Mouse (Mus musculus) common myeloid progenitor, adult 5-6 weeks (primary cell): ENCODE results near the gene Dxo. TPM values are rescaled to one million over a fixed set of nuclear protein-coding genes. Genes with fewer than 3 reads are reported as not detected.
"Not testable (repeated sequence)": the region's sequence is repeated elsewhere in the genome, so short reads cannot be mapped to it uniquely, and the experiment has no call there.

Experiments used
- ATAC-seq: replicated peaks from 2 replicates; pipeline ENCODE4 v1.8.0; 2016; ENCODE audit warnings: low read depth, mild to moderate bottlenecking, moderate TSS enrichment, inconsistent platforms; ENCODE audit not compliant: poor library complexity, severe bottlenecking
- total RNA-seq: library from RNA; stranded (forward); fragments of 200-1000, 187-1606 nt; gene quantifications from 2 replicates; pipeline ENCODE4 v1.2.3, GENCODE M21; 2017

The Dxo gene
- total RNA-seq, 1 experiment from 2014 or later, result 27.9 TPM

- no peak for ATAC-seq
Observed at GRCm38 (mm10) chr17:34814818-34815370, 21.9 kb upstream of the Dxo start.

DNA sequence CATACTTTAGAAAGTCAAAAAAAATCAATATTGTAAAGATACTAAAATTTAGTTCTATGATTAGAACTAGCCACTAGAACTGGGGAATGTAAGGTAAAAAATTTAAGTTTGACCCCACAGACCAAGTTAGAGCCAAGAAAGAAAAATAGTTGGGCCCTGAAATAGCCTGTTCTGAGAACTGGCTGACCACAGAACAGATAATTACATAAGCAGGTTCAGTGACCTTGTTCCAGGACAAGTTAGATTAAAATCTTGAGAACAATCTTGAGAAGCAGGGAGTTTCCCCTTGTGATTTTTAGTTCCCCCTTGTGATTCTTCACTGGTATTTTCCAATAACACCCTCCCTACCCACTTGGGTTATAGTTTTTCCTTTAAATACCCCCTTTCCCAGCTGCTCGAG, 6.0 kb upstream of the Dxo start:
- not testable (repeated sequence) for ATAC-seq

- peak; percentile 63 for ATAC-seq
Observed at GRCm38 (mm10) chr17:34836155-34836855, 514 bp upstream of the Dxo start.

DNA sequence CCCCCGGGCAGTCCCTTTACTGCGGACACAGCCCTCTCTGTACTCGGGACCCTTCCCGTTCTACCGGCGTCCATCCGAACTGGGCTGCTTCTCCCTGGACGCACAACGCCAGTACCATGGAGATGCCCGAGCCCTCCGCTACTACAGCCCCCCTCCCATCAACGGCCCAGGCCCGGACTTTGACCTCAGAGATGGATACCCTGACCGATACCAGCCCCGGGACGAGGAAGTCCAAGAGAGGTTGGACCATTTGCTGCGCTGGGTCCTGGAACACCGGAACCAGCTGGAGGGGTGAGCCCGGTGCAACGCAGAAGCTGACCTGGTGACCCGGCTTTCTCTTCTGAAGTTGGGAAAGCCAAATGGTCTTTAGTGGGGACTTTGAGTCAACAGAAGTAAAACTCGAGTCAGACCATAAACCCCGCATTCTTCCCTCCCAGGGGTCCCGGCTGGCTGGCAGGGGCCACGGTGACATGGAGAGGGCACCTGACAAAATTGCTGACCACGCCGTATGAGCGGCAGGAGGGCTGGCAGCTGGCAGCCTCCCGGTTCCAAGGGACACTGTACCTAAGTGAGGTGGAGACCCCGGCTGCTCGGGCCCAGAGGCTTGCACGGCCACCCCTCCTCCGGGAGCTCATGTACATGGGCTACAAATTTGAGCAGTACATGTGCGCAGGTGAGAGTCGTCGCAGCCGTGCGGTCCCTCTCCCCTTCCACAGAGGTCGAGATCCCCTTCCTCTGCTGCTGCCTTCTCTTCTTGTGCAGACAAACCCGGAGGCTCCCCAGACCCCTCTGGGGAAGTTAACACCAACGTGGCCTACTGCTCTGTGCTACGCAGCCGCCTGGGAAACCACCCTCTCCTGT, 875 bp downstream of the Dxo start:
- ATAC-seq, result no peak

- no peak for ATAC-seq
Observed at GRCm38 (mm10) chr17:34838785-34839184, 2.0 kb downstream of the Dxo start.

DNA sequence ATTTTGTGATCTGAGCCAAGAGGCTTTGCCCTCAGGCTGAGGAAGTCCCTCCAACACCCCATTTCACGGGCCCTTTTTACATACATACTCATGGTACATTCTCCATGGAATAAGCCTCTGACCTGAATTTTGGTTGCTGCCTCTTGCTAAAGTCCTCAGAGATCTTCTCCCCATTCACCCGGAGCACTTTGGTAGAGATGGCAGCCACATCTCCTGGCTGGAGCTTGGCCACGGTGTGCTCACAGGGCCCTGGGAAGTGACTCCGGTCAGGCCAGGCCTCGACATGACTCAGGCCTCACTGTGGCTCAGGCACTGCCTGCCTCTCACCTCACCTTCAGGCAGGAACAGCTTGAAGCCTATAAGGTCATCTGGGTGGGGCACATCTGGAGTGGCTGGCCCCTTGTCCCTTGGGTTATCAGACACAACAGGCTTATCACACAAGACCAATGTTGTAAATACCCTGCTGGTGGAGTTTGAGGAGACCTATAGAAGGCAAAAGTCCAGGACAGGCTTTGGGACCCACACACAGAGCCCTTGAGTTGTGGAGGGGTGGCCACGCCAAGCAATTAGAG, 4.0 kb downstream of the Dxo start:
- ATAC-seq, result no peak

- no peak for ATAC-seq
Observed at GRCm38 (mm10) chr17:34844884-34845283, 8.1 kb downstream of the Dxo start.

DNA sequence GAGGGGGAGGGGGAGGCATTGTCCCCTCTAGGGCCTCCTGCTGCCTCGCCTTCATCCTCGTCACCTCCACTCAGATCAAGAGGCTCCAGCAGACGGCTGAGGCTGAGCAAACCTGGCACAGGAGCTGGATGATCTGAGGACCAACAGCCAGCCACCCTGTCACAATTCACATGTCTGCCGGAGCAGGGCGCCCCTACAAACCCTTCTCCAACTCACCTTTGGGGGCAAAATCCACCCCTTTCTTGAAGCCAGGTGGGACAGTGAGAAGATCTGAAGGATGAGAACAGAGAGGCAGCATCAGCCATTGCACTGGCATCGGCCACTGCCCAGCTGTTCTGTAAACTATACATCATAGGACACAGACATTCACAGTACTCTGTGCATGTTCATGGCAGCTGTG, 10.4 kb downstream of the Dxo start:
- no peak for ATAC-seq

- ATAC-seq, result no peak
Observed at GRCm38 (mm10) chr17:34847615-34848014, 10.8 kb downstream of the Dxo start.

- ATAC-seq, result peak; percentile 93
Observed at GRCm38 (mm10) chr17:34849722-34850516, 13.1 kb downstream of the Dxo start, which contains the start of the genes Skiv2l and Nelfe. Gene Skiv2l (minus strand): TSS chr17:34850210. Gene Nelfe (plus strand): TSS chr17:34850391.

DNA sequence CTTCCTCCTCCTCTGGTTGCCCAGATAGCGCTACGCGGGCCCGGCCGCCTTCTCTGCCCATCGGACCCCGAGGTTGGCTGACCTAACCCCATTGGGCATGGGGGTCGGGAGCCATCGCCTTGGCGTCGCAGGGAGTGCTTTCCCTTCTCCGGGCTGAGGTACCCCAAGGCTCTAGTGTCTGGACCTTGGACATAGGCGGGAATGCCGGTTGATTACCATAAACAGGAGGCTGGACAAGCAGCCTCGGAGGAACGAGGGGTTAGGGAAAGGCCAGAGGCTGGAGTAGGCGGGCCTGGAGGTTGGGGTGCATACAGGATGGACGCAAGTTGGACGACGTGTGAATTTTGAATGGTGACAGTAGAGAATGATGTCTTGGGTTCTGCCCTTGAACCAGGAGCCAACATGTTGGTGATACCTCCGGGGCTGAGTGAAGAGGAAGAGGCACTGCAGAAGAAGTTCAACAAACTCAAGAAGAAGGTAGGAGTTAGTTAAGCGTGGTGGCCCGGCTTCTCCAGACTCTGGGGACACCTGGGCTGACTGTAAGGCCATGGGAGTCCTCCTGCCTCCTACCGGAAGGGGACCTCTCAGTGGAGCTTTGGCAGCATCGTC, 13.8 kb downstream of the Dxo start:
- no peak for ATAC-seq

- no peak for ATAC-seq
Observed at GRCm38 (mm10) chr17:34853511-34853910, 16.7 kb downstream of the Dxo start.

DNA sequence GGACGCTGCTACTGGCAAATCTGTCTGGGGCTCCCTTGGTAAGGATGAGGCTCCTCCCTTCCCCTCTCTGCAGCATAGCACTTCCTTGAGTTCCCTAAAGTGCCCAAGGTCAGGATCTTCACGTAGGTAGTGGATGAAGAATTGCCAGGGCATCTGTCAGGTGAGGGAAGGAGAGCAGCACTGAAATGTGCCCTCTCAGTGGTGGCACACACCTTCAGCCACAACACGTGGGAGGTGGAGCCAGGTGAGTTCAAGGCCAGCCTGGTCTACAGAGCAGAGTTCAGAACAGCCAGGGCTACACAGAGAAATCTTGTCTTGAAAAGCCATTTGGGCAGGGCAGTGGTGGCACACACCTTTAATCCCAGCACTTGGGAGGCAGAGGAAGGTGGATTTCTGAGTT, 17.9 kb downstream of the Dxo start:
- ATAC-seq, result no peak

DNA sequence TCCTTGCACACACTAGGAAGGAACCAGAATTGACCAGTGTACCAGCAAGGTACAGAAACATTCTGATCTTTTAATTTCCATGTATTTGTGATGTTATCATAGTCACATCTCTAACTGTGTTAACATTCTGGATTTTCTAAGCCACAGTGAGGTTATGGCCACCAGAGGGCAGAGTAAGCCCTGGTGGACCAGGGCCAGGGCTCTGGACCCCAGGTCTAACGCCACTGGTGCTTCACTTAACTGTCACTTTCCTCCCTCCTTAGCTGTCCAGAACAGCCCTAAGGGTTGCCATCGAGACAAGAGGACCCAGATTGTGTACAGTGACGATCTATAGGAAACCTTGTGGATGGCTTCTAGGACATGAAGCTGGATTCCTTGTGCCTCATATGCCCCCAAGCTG, 19.0 kb downstream of the Dxo start:
- peak; percentile 47; the same call in 1 of the 2 replicates for ATAC-seq

- peak; percentile 42 for ATAC-seq
Observed at GRCm38 (mm10) chr17:34858670-34859069, 21.9 kb downstream of the Dxo start.

DNA sequence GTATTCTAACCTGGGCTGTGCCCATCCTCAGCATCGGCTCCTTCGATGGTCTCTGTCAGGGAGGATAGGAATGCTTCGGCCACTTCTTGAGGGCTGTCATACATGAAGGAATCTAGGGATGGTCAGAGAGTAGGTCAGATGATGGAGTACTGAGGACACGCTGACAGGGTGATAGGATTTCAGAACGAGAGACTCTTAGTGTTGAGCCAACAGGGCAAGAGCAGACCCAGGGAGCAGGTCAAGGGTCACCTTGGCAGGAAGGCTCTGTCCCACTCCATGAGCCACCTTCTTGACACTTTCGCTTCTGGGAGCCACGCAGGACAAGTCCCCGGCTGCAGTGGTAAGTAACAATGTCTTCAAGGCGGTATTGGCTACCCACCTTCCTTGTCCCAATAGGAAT, 23.7 kb downstream of the Dxo start:
- no peak for ATAC-seq

DNA sequence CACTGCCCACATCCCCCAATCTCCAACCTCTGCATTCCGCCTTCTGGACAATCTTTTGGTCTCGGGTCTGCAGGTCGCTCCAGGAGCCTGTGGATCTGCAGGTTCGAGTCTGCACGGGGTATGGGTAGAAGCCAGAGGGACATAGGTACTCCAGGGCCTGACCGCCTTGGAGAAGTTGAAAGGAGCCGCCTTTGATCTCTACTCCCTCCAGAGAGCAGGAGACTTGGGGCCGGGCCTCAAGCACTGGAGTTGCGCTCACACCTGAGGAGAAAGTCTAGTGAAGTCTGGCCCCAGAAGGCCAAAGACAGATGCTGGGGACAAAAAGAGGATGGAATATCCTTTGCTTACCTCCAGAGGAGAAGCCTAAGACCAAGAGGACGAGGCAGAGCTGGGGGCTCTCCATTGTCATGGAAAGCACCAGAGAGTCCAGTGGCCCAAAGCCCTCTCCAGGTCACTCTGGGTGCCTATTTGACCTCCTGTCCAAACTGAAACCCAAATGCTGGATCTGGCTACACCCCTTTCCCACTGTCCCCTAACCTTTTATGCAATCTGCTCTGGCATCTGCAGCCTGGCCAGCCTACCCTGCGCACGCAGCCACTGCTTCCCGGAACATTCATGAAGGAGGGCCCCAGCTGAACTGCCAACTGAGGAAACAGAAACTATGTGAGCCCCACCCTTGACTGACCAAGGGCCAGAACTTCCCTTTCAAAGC, 25.0 kb downstream of the Dxo start:
- no peak for ATAC-seq

DNA sequence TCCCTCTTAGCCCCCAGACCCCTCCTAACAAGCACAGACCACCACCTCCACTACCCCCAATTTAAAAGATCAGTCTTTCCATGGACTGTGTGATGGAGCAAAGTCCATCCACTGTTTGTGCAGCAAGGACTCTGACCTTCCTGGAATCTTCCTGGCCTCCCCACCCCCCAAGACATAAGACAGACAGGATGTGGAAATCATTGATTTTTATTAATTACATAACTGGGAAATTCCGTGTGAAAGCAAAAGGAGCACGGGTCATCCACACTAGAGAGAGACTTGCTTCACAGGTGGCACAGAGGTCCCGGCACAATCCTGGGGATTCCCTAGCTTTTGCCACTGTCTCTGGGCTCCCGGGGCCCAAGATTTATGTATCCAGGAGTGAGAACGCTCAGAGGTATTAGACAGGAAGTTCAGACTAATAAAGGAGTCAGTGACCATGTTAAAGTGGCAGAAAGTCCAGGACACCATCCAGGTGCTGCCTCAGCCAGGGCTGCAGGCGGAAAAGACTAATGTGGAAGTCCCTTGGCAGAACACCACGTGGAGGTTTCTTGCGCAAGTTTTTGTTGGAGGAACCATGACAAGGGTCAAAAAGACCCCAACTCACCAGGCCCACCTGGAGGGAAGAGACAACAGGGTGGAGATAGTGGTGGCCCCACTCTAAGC, 25.7 kb downstream of the Dxo start, which contains the start of gene Cfb:
Cfb (minus strand) TSS at position 103 of the 666 bp plus-strand sequence.
- no peak for ATAC-seq
